Mouse (Mus musculus) lung, postnatal 4 days (tissue): ENCODE results near the gene Slc35g3.
A peak's percentile ranks its signal among the peaks of the same experiment; 100 is the strongest.

Experiments used
- DNase-seq, 2 experiments: peaks; one replicate each; pipeline ENCODE4 v3.0.0; 2021

Slc35g3 gene

DNA sequence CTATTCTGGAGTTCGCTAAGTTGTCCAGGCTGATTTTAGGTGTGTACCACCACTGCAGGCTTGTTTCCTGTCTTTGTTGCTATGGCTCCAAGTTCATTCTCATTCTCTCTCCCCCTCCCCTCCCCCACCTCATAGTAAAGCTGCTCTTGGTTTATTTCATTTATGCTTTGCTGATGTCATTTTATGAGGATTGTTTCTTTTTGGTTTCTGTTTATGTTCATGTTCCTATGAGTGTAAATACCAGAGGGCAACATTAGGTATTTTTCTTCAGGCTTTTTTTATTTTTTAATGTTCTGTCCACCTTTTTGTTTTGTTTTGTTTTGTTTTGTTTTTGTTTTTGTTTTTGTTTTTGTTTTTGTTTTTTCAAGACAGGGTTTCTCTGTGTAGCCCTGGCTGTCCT is at the start of gene Slc35g3:
Slc35g3 (minus strand) TSS at position 101 of the 400 bp plus-strand sequence.
- DNase-seq, result no peak

DNA sequence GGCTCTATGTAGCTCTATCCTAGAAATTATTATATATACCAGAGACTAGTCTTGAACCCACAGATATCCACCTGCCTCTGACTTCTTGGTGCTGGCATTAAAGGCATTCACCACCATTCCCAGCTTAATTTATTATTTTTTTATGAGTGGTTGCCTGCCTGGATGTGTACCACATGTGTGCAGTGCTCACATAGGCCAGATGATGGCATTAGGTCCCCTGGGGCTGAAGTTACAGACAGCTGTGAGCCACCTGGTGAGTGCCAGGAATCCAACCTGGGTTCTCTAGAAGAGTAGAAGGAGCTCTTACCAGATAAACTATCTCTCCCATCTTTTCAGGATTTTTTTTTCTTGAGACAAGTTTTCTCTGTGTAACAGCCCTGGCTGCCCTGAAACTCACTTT is 48.5 kb upstream of the Slc35g3 start:
- DNase-seq, result no peak

DNA sequence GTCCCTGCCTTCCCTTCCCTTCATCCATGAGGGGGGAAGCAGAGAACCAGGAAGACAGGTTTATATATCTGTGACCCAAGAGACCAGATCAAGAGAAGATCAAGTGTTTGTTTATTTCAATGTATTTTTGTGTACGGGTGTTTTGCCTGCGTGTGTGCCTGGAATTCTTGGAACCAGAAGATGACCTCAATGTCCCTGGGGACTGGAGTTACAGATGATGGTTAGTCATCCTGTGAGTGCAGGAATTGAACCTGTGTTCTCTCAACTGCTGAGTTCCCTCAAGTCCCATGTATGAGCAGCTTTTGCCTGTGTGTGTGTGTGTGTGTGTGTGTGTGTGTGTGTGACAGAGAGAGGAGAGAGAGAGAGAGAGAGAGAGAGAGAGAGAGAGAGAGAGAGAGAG is 45.9 kb upstream of the Slc35g3 start:
- DNase-seq, result no peak

DNA sequence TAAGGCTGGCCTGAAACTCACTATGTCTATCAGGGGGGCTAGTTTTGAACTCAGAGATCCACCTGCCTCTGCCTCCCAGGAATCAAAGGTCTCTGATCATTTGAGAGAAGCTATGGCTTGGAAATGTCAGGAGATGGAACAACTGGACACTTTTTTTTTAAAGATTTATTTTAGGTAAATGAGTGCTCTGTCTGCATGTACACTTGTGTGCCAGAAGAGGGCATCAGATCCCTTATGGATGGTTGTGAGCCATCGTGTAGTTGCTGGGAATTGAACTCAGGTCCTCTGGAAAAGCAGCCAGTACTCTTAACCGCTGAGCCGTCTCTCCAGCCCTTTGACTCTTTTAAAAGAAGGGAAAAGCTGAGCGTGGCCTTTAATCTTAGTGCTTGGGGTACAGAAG is 44.6 kb upstream of the Slc35g3 start:
- no peak for DNase-seq

DNA sequence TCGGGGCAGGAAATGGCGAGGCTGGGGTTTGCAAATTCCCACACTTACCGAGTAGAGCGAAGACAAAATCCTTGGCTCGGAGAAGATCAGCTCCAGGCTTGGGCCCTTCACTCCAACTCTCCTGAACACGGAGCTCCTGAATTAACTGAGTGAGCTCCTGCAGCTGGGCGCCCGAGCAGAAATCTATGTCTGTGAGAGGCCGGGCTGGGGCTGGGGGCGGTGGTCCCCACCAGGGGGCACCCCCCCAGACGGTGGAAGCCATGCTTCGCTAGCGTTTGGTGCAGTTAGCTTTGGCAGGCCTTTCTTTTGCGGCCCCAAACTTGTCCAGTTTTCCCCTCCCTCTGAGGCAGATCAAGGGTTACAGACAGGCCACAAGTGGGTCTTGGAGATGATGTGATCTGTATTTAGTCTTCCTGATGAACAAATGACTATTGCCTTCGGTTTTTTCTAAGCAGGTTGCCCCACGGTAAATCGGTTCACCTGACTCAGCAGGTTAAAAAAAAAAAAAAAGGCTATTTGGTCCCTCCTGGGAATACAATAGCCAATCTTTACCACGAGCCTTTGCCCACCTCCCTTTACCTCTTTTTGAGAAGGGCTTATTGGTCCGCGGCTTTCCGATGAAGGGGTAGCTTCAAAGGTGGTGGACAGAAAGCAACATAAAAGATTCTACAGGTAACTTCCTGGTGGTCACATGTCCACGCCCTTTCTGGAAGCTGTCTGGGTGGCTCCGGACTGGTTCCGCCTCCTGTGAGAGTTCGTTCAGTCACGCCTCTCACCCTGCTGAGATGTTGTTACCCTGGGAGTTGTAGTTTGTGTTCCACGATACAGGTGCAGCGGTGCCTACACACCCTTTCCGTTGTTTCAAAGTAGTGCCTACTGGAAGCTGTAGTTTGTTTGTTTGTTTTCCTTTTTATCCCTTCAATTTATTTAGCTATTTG is 43.5 kb upstream of the Slc35g3 start, which contains the start of gene Tmem102:
Tmem102 (minus strand) TSS at position 653 of the 938 bp plus-strand sequence.
- DNase-seq, result peak; percentile 59 to 75

DNA sequence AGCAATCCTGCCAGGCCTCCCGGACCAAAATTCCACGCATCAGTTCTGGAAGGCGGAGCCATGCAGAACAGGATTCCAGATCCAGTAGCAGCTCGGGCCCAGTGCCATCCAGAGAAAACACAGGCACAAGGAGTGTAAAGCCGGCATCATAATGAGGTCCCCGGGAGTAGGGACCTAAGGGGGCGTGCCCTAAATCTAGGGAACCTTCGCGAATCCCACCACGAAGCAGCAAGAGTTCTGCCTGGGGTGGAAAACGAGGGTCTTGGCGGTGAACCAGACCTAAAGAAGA is 42.8 kb upstream of the Slc35g3 start:
- peak in 1 of 2 experiments; percentile 25 for DNase-seq

DNA sequence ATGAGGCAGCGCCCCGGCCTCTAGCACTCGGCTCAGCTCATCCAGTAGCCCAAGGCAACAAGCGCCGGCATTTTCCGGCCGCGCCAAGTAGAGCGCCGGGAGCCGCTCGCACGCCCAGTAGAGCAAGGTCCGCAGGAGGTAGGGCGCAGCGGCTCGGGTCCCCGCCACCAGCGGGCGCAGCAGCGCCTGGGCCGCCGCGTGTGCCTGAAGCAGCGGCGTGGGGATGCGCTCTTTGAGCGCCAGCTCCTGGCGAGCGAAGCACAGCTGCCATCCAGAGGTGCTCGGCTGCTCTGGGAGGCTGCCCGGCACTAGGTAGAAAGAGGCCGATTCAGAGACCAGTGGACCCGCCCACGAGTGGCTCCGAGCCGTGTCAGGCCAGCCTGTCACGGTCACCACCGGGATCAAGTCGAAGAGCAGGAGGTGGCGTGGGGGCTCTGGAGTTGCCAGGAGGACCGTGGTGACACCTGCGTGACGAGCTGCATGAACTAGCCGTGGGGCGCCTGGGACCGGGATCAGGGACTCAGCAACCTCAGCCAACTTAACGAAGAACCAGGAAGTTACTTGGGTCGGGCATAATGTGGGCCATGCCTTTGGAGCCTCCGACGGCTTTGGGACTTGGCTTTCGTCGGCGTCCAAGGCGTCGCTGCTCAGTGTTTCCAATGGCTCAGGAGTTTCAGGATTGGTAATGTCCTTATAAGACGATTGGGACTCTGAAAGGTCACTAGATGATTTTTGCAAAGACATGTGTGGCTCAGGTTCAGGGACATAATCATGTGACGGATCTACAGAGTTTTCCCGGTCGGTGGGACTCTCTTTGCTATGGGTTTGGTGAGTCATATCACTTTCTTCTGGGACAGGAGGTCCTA is 42.3 kb upstream of the Slc35g3 start:
- DNase-seq, result peak; percentile 84 to 88

DNA sequence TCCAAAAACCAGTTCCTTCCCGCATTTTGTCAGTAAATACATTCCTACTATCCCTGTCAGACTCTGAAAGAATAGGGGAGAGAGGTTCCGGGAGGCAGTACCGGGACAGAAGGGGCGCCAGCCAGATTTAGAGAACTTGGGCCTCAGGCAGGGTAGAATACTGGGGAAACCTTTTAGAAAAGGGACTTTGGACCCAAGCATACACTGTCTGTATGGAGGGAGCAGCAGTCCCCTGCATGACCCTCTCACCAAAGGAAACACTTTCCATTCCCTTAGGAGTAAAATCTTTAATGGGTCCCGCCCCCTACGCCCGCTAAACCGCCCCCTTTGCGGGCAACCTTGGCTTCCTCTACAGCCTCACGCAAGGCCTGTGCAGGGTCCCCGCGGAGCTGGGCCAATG is 41.6 kb upstream of the Slc35g3 start:
- DNase-seq, result no peak

DNA sequence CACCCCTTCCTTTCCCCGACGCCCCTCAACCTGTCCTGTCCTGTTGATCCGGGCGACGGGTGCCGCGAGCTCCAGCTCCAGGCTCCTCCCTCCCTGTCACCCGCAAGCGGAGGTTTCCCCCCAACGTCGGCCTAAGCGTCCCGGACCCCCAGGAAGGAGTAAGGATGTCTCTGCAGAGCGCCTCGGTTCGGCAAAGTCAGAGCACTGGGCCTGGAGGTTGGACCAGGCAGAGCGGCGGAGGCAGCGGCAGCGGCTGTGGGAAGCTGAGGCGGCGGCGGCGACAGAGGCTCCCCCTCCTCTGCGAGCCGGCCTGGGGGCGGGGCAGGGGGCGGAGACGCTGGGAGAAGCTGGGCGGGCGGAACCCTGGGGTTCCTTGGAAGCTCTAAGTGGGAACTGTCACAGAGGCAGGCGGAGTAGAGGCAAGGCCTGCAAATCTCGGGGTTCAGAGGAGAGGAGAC is 40.9 kb upstream of the Slc35g3 start:
- peak; percentile 90 to 92 for DNase-seq

DNA sequence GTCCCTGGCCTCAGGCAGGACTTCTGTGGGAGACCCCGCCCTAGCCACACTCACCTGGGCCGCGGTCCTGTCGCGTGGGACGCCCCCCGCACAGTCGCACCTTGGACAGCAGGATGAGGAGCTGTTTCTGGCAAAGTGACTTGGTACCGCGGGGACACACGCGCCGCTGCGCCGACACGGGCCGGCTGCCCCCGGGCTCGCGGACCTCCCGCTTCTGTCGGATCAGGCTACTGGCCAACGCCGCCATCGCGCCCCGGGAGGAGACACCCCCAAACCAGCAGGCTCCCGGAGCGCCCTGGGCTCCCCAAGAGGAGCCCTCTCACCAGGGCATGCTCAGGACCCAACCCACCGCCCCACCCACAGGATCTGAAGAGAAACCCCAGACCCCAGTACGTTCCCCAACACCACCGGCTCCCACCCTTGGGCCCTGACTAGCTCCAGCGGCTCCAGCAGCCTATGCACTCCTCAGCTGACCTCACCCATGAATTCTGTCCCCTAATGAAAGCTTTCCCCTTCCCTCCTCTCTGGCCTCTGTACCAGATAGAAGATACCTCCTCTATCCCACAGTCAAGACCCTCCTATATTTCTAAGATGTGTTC is 39.7 kb upstream of the Slc35g3 start, which contains the start of gene Fgf11:
Fgf11 (minus strand) TSS at position 479 of the 599 bp plus-strand sequence.
- DNase-seq, result peak; percentile 23 to 37

DNA sequence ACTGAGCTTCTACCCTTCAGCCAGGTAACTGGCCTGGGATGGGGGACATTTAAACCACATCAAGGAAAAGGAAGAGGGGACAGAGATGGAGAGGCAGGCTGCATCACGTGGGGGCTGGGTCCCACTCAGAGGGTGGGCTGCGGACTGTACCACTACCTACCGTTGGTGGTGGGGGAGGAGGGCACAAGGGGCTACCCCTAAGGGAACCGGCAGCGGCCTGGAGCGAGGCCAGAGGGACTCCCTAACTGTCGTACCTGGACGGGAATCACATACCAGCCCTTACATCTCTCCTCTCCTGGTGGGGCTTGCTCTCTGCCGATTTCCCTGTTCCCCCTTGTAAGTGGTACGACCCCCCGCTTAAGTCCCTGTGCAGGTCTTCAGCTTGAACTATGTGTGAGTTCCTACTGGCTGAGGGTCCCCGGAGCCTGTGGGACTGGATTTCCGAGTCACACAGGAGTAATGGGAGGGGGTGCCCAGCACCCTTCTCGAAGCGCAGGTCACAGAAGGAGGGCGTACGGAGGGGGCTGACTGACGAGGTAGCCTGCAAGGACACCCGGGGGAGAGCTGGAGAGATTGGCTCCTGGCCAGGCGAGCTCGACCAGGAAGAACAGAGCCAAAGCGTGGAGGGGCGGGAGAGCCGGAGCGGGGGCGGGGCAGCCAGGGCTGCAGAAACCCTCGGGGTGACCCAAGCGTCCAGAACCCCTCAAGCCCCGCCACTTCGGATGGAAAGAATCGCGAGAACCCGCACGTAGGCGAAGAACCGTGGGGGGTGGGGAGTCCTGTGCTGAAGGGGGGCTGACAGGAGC is 38.8 kb upstream of the Slc35g3 start:
- peak; percentile 73 to 76 for DNase-seq

DNA sequence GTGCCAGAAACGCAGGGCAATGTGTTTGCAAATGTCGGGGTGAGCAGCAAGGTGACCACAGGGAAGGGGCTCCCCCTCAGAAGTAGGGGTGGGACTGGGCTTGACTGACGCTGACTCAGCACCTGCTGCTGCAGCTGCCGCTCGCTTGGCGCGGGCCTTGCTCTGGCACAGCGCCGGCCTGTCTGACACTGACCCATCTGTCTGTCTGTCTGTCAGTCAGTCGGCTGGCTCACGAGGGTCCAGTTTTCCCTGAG is 38.3 kb upstream of the Slc35g3 start:
- DNase-seq, result peak in 1 of 2 experiments; percentile 56

DNA sequence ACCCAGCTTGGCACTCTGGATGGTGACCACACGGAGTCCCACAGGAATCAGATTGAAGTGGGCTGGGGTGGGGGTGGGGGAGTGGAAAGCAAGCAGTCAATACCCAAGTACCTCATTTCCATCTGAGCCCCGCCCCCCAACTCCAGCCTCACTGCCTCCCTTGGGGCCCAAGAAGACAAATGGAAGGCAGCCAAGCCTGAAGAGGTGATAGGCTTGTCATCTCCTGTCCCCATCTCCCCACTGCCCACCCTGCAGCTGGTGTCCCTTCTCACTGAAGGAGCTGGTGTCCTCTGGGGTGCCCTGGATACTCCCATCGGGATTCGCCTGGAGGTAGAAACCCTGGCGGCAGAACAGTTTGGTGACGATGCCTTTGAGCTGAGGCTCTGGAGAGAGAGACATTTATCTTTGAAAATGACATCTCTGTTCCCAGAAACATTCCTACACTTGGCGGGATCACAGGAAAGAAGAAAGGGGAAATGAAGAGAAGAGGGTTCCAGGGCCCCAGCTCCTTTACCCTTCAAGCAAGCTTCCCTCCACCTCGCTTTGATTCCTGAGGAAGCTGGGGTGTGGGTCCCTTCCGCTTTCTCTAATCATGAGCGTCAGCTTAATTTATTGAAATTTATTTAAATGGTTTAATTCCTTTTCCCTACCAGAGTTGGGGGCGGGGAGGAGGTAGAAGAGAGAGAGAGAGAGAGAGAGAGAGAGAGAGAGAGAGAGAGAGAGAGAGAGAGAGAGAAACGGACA is 37.8 kb upstream of the Slc35g3 start:
- no peak for DNase-seq

DNA sequence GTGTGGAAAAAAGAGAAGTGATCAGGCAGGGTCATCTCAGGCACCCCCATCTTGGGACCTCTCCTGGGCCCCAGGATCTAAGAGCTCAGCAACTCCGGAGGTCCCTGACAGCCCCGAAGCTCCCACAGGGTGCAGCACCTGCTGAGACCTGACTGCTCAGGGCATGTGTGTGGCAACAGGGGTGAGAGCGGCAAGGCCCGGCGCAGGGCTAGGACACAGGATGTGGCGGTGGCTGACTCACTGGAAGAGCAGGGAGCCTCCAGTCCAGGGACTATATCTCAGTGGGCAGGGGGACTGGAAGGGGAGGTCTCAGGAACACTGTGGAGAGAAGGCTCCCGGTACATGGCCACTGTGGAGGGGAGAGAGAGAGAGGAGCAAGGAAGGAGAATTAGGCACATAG is 36.2 kb upstream of the Slc35g3 start:
- no peak for DNase-seq

DNA sequence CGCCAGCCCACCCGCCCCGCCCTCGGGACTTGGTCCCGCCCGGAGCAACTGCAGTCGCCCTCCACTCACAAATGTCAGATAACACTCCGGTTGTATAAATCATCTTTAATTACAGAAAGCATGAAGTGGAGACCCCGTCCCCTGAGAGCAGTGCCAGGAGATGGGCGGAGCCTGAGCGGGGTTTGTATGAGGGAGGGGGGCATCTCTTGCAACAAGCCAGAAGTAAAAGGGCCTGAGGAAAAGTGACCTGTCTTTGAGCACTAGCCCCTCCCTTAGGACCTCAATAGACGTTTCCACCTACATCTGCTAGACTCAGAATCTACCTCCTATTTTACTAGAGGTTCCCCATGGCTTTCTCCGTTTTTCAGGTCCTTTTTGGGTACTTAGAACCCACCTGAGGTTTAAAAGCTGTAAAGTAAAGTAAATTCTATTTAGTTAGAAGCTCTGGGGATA is 34.2 kb upstream of the Slc35g3 start:
- no peak for DNase-seq

DNA sequence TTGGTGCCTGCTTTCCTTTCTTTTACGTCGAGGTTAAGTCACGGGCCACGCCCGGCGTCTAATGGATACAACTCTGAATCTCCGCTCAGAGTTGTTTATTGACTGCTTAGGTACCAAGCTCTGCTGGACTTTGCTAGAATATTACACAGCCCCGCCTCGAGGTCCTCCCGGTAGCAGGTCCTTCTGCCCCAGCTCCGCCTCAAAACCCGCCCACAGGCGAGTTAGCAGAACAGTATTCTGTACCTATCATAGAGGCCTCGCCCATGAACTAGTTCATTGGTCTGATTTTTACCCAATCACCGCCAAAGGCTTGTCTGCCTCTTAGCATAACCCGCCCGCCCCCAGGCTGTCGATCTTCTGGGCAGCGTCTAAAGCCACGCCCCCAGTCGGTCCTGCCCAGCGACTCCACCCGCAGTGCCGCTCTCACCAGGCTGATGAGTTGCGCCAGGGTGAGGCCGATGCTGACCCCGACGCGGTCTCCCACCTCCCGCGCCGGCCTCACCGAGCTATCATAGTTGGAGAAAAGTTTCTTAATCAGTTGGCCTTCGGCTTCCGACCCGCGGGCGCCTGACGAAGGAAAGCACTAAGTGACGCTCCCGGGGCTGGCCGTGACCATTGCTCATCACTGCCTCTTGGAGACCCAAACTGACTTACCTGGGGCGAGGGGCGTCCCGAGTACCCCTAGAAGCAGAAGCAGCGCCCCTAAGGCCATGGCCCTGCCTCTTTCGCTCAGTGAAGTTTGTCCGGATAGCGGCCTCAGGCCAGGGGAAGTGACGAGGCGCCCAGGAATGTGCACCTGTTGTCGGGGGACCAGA is 33.6 kb upstream of the Slc35g3 start, which contains the start of gene Chrnb1:
Chrnb1 (minus strand) TSS at position 776 of the 815 bp plus-strand sequence.
- DNase-seq, result peak; percentile 95 to 97

DNA sequence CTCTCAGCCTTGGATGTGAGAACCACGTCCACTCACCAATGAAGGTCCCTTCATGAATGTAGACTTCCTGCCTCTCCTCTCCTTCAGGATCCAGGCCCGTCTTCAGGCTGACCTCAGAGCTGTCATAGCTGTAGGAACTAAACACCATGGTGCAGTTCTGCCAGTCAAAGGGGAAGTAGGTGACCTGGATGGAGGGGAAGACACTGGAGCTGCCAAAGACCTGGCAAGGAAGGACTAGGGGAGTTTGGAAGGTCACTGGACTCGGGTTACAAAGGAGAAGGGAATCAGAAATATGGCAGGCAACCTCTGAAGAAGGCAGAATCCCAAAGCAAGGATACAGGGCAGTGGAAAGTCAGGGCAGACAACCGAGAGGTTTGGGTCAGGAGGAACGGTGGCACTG is 31.7 kb upstream of the Slc35g3 start:
- no peak for DNase-seq

DNA sequence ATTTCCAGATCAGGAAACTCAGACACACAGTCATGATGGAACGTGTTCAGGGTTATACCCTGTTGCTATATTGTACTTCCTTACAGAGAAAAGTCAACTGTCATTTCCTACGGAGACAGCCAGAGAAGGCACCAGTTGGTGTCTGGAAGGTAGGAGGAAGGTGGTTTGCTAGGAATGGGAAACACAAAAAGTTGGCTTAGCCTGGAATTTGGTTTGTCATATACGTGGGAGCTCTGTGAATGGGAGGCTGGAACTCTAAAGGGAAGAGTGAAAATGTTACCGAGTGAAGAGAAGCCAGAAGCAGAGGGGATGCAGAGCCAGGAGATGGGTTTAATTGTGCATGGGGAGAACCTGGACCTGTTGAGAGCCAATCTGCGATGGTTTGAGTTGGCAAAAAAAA is 29.7 kb upstream of the Slc35g3 start:
- DNase-seq, result peak in 1 of 2 experiments; percentile 1

DNA sequence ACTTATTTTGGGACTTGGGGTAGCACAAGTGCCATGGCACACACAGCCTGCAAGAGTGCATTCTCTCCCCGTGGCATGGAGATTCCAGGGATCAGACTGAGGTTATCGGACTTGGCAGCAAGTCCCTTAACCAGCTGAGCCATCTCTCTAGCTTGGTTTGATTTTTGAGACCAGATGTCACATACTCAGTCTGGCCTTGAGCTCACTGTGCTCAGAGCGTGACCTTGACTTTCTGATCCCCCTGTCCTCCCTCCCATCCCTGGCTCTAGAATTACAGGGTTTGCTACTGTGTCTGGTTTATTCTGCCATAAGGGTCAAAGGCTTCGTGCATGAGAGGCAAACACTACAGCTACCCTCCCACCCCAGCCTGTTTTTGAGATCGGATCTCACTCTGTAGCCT is 27.7 kb upstream of the Slc35g3 start:
- no peak for DNase-seq

DNA sequence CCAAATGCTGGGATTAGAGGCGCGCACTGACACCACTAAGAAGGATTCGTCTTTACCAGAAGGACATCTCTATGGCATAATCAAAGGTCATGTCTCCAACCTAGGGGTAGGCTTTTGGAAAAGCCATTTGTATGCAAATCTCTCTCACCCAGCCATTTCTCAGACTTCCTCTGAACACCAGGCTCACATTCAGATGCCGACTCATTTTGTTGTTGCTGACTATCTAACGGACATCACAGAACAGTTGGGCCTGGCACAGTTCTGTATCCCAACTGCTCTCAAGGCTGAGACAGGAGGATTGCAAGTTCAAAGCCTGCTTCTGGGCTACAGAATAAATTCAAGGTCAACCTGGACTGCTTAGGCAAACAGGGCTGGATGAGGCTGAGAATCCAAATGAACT is 25.5 kb upstream of the Slc35g3 start:
- DNase-seq, result no peak

DNA sequence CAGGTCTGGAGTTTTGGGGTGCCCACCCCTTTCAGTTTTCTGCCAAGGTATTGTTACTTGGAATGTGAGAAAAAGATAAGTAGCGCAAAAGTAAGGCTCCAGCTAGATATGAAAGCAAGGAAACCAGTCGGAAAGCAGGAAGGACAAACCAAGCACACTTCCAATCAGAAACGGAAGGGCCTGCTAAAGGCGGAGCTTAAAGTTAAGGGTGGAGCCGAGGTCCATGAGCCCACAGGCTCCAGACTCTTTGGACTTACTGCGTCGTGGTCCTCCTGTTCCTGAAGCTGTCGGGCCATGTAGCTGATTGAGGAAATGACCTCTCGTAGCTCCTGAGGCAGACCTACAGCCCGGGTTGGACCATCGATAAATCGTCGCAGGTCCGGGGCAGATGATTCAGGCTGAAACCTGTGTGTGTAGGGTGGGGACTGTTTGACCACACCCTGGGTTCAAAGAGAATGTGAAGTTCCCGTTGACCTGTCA is 23.1 kb upstream of the Slc35g3 start:
- DNase-seq, result peak; percentile 65 to 71
